25 mouse cellular contexts compared by ENCODE assay signal in genomic region chr11:81602971-81603370, GRCm38 (mm10).
"Had no signal": no experiment of that assay in that cellular context is flagged by ENCODE, and none has a peak within 500 bp of the region (broad histone marks: within the 10 kb centered on the region; RNA-seq: fewer than 3 reads in every experiment).

No protein-coding gene starts in this region.

- H3K9ac ChIP-seq: heart, embryonic 13.5 days; heart, embryonic 15.5 days; hindbrain, embryonic 15.5 days; limb, embryonic 12.5 days; liver, embryonic 13.5 days; liver, embryonic 15.5 days had no signal

- H3K4me2 ChIP-seq: heart, embryonic 11.5 days; heart, embryonic 13.5 days; heart, embryonic 15.5 days; hindbrain, embryonic 15.5 days; limb, embryonic 12.5 days; liver, embryonic 11.5 days; liver, embryonic 13.5 days; liver, embryonic 15.5 days had no signal

- H3K27ac ChIP-seq: gastrocnemius, adult 2 months; heart, adult 2 months; heart, embryonic 13.5 days; heart, embryonic 15.5 days; hindbrain, embryonic 10.5 days; hindbrain, embryonic 15.5 days; layer of hippocampus, adult 2 months; left cerebral cortex, adult 2 months; limb, embryonic 10.5 days; limb, embryonic 12.5 days; liver, embryonic 13.5 days; liver, embryonic 15.5 days had no signal

- H3K36me3 ChIP-seq: heart, embryonic 13.5 days; heart, embryonic 15.5 days; hindbrain, embryonic 10.5 days; hindbrain, embryonic 15.5 days; limb, embryonic 10.5 days; limb, embryonic 12.5 days; liver, embryonic 13.5 days; liver, embryonic 15.5 days had no signal

- H3K27me3 ChIP-seq: hindbrain, embryonic 15.5 days; limb, embryonic 12.5 days; liver, embryonic 13.5 days; liver, embryonic 15.5 days had no signal

- DNase-seq: gastrocnemius, adult 2 months; gastrocnemius, postnatal 10 days; gastrocnemius, postnatal 25 days; heart, adult 2 months; heart, postnatal 4 days; kidney, adult 18-20 months; kidney, adult 8-10 months; kidney, postnatal 10 days; kidney, postnatal 25 days; kidney, postnatal 4 days; liver; liver, embryonic 13.5 days had no signal

- H3K9me3 ChIP-seq: heart, embryonic 13.5 days; heart, embryonic 15.5 days; hindbrain, embryonic 10.5 days; hindbrain, embryonic 15.5 days; limb, embryonic 10.5 days; limb, embryonic 12.5 days; liver, embryonic 13.5 days; liver, embryonic 15.5 days had no signal

- H3K4me3 ChIP-seq: gastrocnemius, adult 2 months; heart, adult 2 months; heart, embryonic 13.5 days; heart, embryonic 15.5 days; hindbrain, embryonic 10.5 days; hindbrain, embryonic 15.5 days; layer of hippocampus, adult 2 months; left cerebral cortex, adult 2 months; limb, embryonic 10.5 days; limb, embryonic 12.5 days; liver, embryonic 13.5 days; liver, embryonic 15.5 days had no signal

- H3K4me1 ChIP-seq: heart, embryonic 13.5 days; heart, embryonic 15.5 days; hindbrain, embryonic 10.5 days; hindbrain, embryonic 15.5 days; limb, embryonic 10.5 days; limb, embryonic 12.5 days; liver, embryonic 13.5 days; liver, embryonic 15.5 days had no signal

- ATAC-seq: inflammation-experienced regulatory T-cells, adult 6 months; intestine, postnatal 0 days had no signal
